Mouse (Mus musculus) forelimb bud, embryonic 11.5 days (tissue): ENCODE measurements at regions not wholly inside any gene's neighbourhood (a gene's known extent, or its start where the extent isn't known, plus 50 kb on each side); places are given as distances from the start of the nearest gene placed in this dataset.
A peak's percentile ranks its signal among the peaks of the same experiment; 100 is the strongest.
"Not testable (repeated sequence)": the region's sequence is repeated elsewhere in the genome, so short reads cannot be mapped to it uniquely, and the experiment has no call there.

Experiments
- DNase-seq: peaks from one replicate; pipeline ENCODE4 v3.0.0-alpha.2; 2012; ENCODE audit warnings: low read depth, low spot score

GRCm38 (mm10) chr1:7671566-7671965 lies 2863.9 kb downstream of the Gm37988 start:
- DNase-seq, result no peak

GRCm38 (mm10) chr1:7709206-7709605 lies 2901.5 kb downstream of the Gm37988 start:
- not testable (repeated sequence) for DNase-seq

- DNase-seq, result no peak
Observed at GRCm38 (mm10) chr1:7732725-7733124, 2925.0 kb downstream of the Gm37988 start.

GRCm38 (mm10) chr1:7737331-7737730 lies 2929.6 kb downstream of the Gm37988 start:
- no peak for DNase-seq

- no peak for DNase-seq
Observed at GRCm38 (mm10) chr1:7745887-7746286, 2938.2 kb downstream of the Gm37988 start.

GRCm38 (mm10) chr1:7776720-7777119 lies 2969.0 kb downstream of the Gm37988 start:
- DNase-seq, result no peak

- DNase-seq, result peak; percentile 55
Observed at GRCm38 (mm10) chr1:7777191-7778044, 2969.7 kb downstream of the Gm37988 start.

GRCm38 (mm10) chr1:7778045-7778565 lies 2970.4 kb downstream of the Gm37988 start:
- DNase-seq, result not testable (repeated sequence)

- no peak for DNase-seq
Observed at GRCm38 (mm10) chr1:7778657-7779056, 2971.0 kb downstream of the Gm37988 start.

- DNase-seq, result no peak
Observed at GRCm38 (mm10) chr1:7823969-7824368, 3016.3 kb downstream of the Gm37988 start.
